Mouse (Mus musculus) lung, embryonic 16.5 days (tissue): ENCODE data around the gene Pigx. TPM values are rescaled to one million over a fixed set of nuclear protein-coding genes. Genes with fewer than 3 reads are reported as not detected.

Source experiments
- ATAC-seq: fragments of 200-750 bp; cut with Nextera tagmentation; 2 replicates; pipeline ENCODE4 v1.8.0; 2017; ENCODE audit warnings: low read depth, mild to moderate bottlenecking, moderate library complexity
- H3K27ac ChIP-seq: fragments of 300-500 bp; sonication (generic); 2 replicates; pipeline ENCODE4 v1.5.1; 2014; ENCODE audit warnings: mild to moderate bottlenecking, control low read depth, low read length
- H3K27me3 ChIP-seq: fragments of 300-500 bp; sonication (generic); 2 replicates; pipeline ENCODE4 v1.6.1; 2014; ENCODE audit warnings: low read depth, low read length, mixed read lengths; ENCODE audit not compliant: control insufficient read depth, insufficient read depth
- H3K36me3 ChIP-seq: fragments of 300-500 bp; sonication (generic); 2 replicates; pipeline ENCODE4 v1.6.1; 2014; ENCODE audit warnings: low read length; ENCODE audit not compliant: control insufficient read depth, insufficient read depth
- H3K4me1 ChIP-seq: fragments of 300-500 bp; sonication (generic); replicated peaks from 2 replicates; pipeline ENCODE4 v1.6.1; 2014; ENCODE audit warnings: low read length, mixed read lengths; ENCODE audit not compliant: control insufficient read depth, insufficient read depth
- H3K4me2 ChIP-seq: fragments of 300-500 bp; sonication (generic); 2 replicates; pipeline ENCODE4 v1.6.1; 2014; ENCODE audit warnings: low read depth, low read length, control low read depth
- H3K4me3 ChIP-seq: fragments of 300-500 bp; sonication (generic); 2 replicates; pipeline ENCODE4 v1.5.1; 2014; ENCODE audit warnings: mild to moderate bottlenecking, low read length, control low read depth
- H3K9ac ChIP-seq: fragments of 300-500 bp; sonication (generic); 2 replicates; pipeline ENCODE4 v1.6.1; 2014; ENCODE audit warnings: low read length, control low read depth
- H3K9me3 ChIP-seq: fragments of 300-500 bp; sonication (generic); 2 replicates; pipeline ENCODE4 v1.6.1; 2016; ENCODE audit warnings: low read length; ENCODE audit not compliant: control insufficient read depth
- WGBS: fragments of 180-500 bp; shearing (Covaris S2); extraction: QIAGEN DNeasy Blood & Tissue Kit; methylation state at CpG from one replicate; pipeline ENCODE4 v1.1.7; 2014; 5-methylcytosine and 5-hydroxymethylcytosine counted together
- polyA plus RNA-seq: library from polyadenylated mRNA; unstranded; fragments of >200 nt; fragmentation: Nextera tagmentation; extraction: Ambion mirVana; gene quantifications from 2 replicates; pipeline ENCODE4 v1.2.1, GENCODE M21; 2015

Gene Pigx
- polyA plus RNA-seq, 1 experiment from 2014 or later: 84.6 TPM

- H3K27ac ChIP-seq: peak overlapping the region; percentile 77
Measured at GRCm38 (mm10) chr16:32129449-32130189, 30.1 kb upstream of the Pigx start.

GRCm38 (mm10) chr16:32127046-32127445 is 27.5 kb upstream of the Pigx start:
- no peaks in the 10 kb centered on the region for H3K4me1 ChIP-seq
- ATAC-seq: peak; percentile 78
- no peaks in the 10 kb centered on the region for H3K9me3 ChIP-seq
- 66% methylated on average over 4 of the region's 4 CpGs for WGBS
- no peaks in the 10 kb centered on the region for H3K36me3 ChIP-seq
- H3K4me3 ChIP-seq: no peak overlapping the region
- H3K9ac ChIP-seq: no peak overlapping the region
- no peak overlapping the region for H3K4me2 ChIP-seq
- no peaks in the 10 kb centered on the region for H3K27me3 ChIP-seq
- H3K27ac ChIP-seq: peak overlapping the region; percentile 83

More at GRCm38 (mm10) chr16:32129449-32130189, 30.1 kb upstream of the Pigx start:
- H3K4me3 ChIP-seq: peak overlapping the region; percentile 37
- WGBS: 51% methylated on average over 20 of the region's 20 CpGs
- H3K27me3 ChIP-seq: no peaks in the 10 kb centered on the region
- H3K4me1 ChIP-seq: no peaks in the 10 kb centered on the region
- no peaks in the 10 kb centered on the region for H3K36me3 ChIP-seq
- peak overlapping the region; percentile 50 for H3K4me2 ChIP-seq
- H3K9me3 ChIP-seq: no peaks in the 10 kb centered on the region
- no peak for ATAC-seq
- peak overlapping the region; percentile 48 for H3K9ac ChIP-seq

GRCm38 (mm10) chr16:32125364-32125763 is 25.8 kb upstream of the Pigx start:
- H3K4me2 ChIP-seq: no peak overlapping the region
- no peaks in the 10 kb centered on the region for H3K9me3 ChIP-seq
- H3K9ac ChIP-seq: no peak overlapping the region
- H3K27me3 ChIP-seq: no peaks in the 10 kb centered on the region
- no peaks in the 10 kb centered on the region for H3K4me1 ChIP-seq
- H3K4me3 ChIP-seq: no peak overlapping the region
- H3K36me3 ChIP-seq: no peaks in the 10 kb centered on the region
- H3K27ac ChIP-seq: peak overlapping the region; percentile 80
- WGBS: 79% methylated on average over 3 of the region's 3 CpGs
- no peak for ATAC-seq

- WGBS: 51% methylated on average over 17 of the region's 17 CpGs
- Histone ChIP-seq H3K27me3 (no peaks in the 10 kb centered on the region), H3K4me2 (peak overlapping the region; percentile 28; the same call in 1 of the 2 replicates), H3K9ac (no peak overlapping the region; the same call in 1 of the 2 replicates), H3K9me3 (no peaks in the 10 kb centered on the region), H3K4me1 (no peaks in the 10 kb centered on the region), H3K36me3 (no peaks in the 10 kb centered on the region), H3K4me3 (no peak overlapping the region), H3K27ac (peak overlapping the region; percentile 80)
- peak; percentile 88 for ATAC-seq
Measured at GRCm38 (mm10) chr16:32124444-32125335, 25.1 kb upstream of the Pigx start.

- ATAC-seq: no peak
- Histone ChIP-seq H3K4me2 (no peak overlapping the region), H3K9me3 (no peaks in the 10 kb centered on the region), H3K27me3 (no peaks in the 10 kb centered on the region), H3K4me1 (no peaks in the 10 kb centered on the region), H3K36me3 (no peaks in the 10 kb centered on the region), H3K27ac (no peak overlapping the region), H3K9ac (no peak overlapping the region), H3K4me3 (no peak overlapping the region)
- 86% methylated on average over 7 of the region's 7 CpGs for WGBS
Measured at GRCm38 (mm10) chr16:32124020-32124419, 24.5 kb upstream of the Pigx start.

DNA sequence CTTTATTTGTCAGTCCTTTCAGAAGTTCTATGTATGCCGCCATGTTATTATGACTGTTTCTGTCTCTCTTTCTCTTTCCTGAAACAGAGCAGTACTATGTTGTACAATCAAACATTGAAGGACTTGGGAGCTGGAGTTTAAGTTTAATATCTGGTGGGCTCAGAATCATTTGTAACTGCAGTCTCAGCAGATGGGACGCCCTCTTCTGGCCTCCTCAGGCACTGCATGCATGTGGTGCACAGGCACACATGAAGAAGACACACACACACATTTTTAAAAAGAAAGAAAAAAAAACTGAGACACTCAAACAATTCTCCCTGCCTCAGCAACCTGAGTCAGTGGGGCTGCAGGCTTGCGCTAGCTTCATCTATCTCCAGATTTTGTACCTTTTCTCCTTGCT is 20.9 kb upstream of the Pigx start:
- Histone ChIP-seq H3K4me1 (peaks cover 10% of the 10 kb centered on the region; the same call in 1 of the 2 replicates), H3K4me2 (no peak overlapping the region), H3K36me3 (no peaks in the 10 kb centered on the region), H3K27me3 (no peaks in the 10 kb centered on the region), H3K27ac (no peak overlapping the region), H3K4me3 (no peak overlapping the region), H3K9ac (no peak overlapping the region), H3K9me3 (no peaks in the 10 kb centered on the region)
- no peak for ATAC-seq
- 71% methylated on average over 3 of the region's 3 CpGs for WGBS

DNA sequence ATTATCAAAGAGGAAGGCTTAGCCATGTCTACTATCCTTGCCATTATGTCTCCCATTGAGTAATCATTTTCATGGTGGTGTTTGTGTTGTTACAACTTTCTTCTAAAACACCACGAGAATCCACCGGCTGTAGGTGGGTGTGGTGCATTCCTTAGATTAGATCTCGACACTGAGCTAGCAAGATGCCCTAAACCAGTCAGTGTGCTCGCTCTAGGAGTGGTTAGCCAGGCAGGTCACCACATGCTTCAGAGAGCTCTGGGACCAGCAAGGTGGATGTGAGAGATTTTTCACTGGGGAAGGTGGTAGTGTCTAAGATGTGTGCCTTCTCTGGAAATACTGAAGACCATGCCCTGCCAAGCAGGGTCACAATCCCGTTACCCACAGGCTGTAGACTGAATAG is 16.6 kb upstream of the Pigx start:
- WGBS: 23% methylated on average over 5 of the region's 5 CpGs

GRCm38 (mm10) chr16:32115781-32116180 is 16.2 kb upstream of the Pigx start:
- H3K9me3 ChIP-seq: no peaks in the 10 kb centered on the region
- no peak for ATAC-seq
- H3K4me2 ChIP-seq: peak overlapping the region; percentile 18; the same call in 1 of the 2 replicates
- no peaks in the 10 kb centered on the region for H3K27me3 ChIP-seq
- 31% methylated on average over 6 of the region's 6 CpGs for WGBS
- no peak overlapping the region for H3K27ac ChIP-seq
- no peaks in the 10 kb centered on the region for H3K36me3 ChIP-seq
- H3K4me1 ChIP-seq: peaks cover 12% of the 10 kb centered on the region; the same call in 1 of the 2 replicates
- no peak overlapping the region for H3K4me3 ChIP-seq
- H3K9ac ChIP-seq: no peak overlapping the region

More for the DNA sequence above, 16.6 kb upstream of the Pigx start:
- Histone ChIP-seq H3K27ac (no peak overlapping the region), H3K36me3 (no peaks in the 10 kb centered on the region), H3K9ac (no peak overlapping the region), H3K27me3 (no peaks in the 10 kb centered on the region), H3K9me3 (no peaks in the 10 kb centered on the region), H3K4me1 (peaks cover 12% of the 10 kb centered on the region; the same call in 1 of the 2 replicates), H3K4me2 (0 out of 2 replicates have a peak overlapping the region, but pooled peaks have one; percentile 18), H3K4me3 (no peak overlapping the region)
- ATAC-seq: no peak
